Mouse (Mus musculus) right cerebral cortex, postnatal 14 days (tissue): Measurements from ENCODE around the gene Ogfr.

Experiments
- DNase-seq: peaks from one replicate; pipeline ENCODE4 v3.0.0; 2022

Gene Ogfr

GRCm38 (mm10) chr2:180604781-180605180 is 15.7 kb downstream of the Ogfr start:
- DNase-seq: no peak

- DNase-seq: no peak
Observed at GRCm38 (mm10) chr2:180610283-180610682, 21.2 kb downstream of the Ogfr start.

- DNase-seq: no peak
Observed at GRCm38 (mm10) chr2:180611882-180612281, 22.8 kb downstream of the Ogfr start.

- DNase-seq: no peak
Observed at GRCm38 (mm10) chr2:180641576-180642554, 52.8 kb downstream of the Ogfr start.

- no peak for DNase-seq
Observed at GRCm38 (mm10) chr2:180642555-180643260, 53.7 kb downstream of the Ogfr start, which contains the start of gene Tcfl5. Tcfl5 (minus strand) TSS chr2:180642708.

GRCm38 (mm10) chr2:180643626-180644025 is 54.6 kb downstream of the Ogfr start:
- no peak for DNase-seq
